Mouse (Mus musculus) embryonic facial prominence, embryonic 14.5 days (tissue): ENCODE measurements around the gene Cfap52. TPM values are rescaled to one million over a fixed set of nuclear protein-coding genes. Genes with fewer than 3 reads are reported as not detected.
A peak's percentile ranks its signal among the peaks of the same experiment; 100 is the strongest.

Experiments used
- ATAC-seq: fragments of 200-750 bp; cut with Nextera tagmentation; 2 replicates; pipeline ENCODE4 v1.8.0; 2017; ENCODE audit warnings: low read depth, moderate number of reproducible peaks, moderate TSS enrichment
- DNase-seq: peaks from one replicate; pipeline ENCODE4 v3.0.0-alpha.2; 2015; ENCODE audit warnings: low spot score
- H3K27ac ChIP-seq: fragments of 300-500 bp; sonication (generic); replicated peaks from 2 replicates; pipeline ENCODE4 v1.5.1; 2014; ENCODE audit warnings: low read depth, mild to moderate bottlenecking, low read length, moderate library complexity
- H3K27me3 ChIP-seq: fragments of 300-500 bp; sonication (generic); replicated peaks from 2 replicates; pipeline ENCODE4 v1.6.1; 2014; ENCODE audit warnings: low read length; ENCODE audit not compliant: control insufficient read depth, insufficient read depth
- H3K36me3 ChIP-seq: fragments of 300-500 bp; sonication (generic); 2 replicates; pipeline ENCODE4 v1.6.1; 2014; ENCODE audit warnings: low read length, mixed read lengths; ENCODE audit not compliant: control insufficient read depth, insufficient read depth
- H3K4me1 ChIP-seq: fragments of 300-500 bp; sonication (generic); 2 replicates; pipeline ENCODE4 v1.6.1; 2014; ENCODE audit warnings: antibody characterized with exemption, low read length; ENCODE audit not compliant: control insufficient read depth, insufficient read depth
- H3K4me2 ChIP-seq: fragments of 300-500 bp; sonication (generic); 2 replicates; pipeline ENCODE4 v1.6.1; 2014; ENCODE audit warnings: low read depth, mild to moderate bottlenecking, low read length, moderate library complexity, mixed read lengths
- H3K4me3 ChIP-seq: fragments of 300-500 bp; sonication (generic); 2 replicates; pipeline ENCODE4 v1.5.1; 2014; ENCODE audit warnings: low read depth, mild to moderate bottlenecking, low read length
- H3K9ac ChIP-seq: fragments of 300-500 bp; sonication (generic); 2 replicates; pipeline ENCODE4 v1.6.1; 2014; ENCODE audit warnings: low read depth, mild to moderate bottlenecking, low read length, moderate library complexity, mixed read lengths
- H3K9me3 ChIP-seq: fragments of 300-500 bp; sonication (generic); 2 replicates; pipeline ENCODE4 v1.6.1; 2016; ENCODE audit warnings: low read length; ENCODE audit not compliant: control insufficient read depth
- WGBS: fragments of 180-500 bp; shearing (Covaris S2); extraction: QIAGEN DNeasy Blood & Tissue Kit; methylation state at CpG from one replicate; pipeline ENCODE4 v1.1.7; 2014; 5-methylcytosine and 5-hydroxymethylcytosine counted together
- polyA plus RNA-seq: library from polyadenylated mRNA; unstranded; fragments of >200 nt; fragmentation: Nextera tagmentation; extraction: Ambion mirVana; gene quantifications from 2 replicates; pipeline ENCODE4 v1.2.1, GENCODE M21; 2014

The Cfap52 gene
- polyA plus RNA-seq, 1 experiment from 2014 or later, result 7.2 TPM

DNA sequence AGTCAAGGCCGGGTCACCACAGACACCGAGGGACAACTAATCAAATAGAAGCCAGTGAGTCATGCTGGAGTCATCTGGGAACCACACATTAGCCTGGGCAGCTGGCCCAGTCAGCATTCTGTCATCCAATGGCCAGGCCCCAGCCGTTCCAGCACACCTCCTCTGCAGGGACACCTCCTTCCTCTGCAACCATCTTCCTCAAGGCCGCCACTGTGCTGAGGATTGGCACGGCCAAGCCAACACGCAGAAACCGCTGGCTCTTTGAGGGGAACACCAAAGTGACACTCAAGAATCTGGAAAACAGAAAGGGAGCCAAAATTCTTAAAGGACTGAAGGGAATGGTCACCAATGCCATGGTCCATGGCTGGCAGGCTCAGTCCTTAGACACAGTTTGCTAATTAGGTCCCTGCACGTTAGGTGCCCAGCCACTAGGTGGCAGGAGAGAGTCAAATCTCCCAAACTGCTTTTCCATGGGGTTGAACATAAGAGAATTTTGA, 68.3 kb downstream of the Cfap52 start:
- Histone ChIP-seq H3K4me2 (no peak overlapping the region), H3K9me3 (no peaks in the 10 kb centered on the region), H3K9ac (no peak overlapping the region), H3K4me3 (no peak overlapping the region), H3K27me3 (no peaks in the 10 kb centered on the region), H3K4me1 (no peaks in the 10 kb centered on the region), H3K36me3 (no peaks in the 10 kb centered on the region), H3K27ac (no peak overlapping the region)
- DNase-seq, result peak; percentile 22
- 55% methylated on average over 8 of the region's 8 CpGs for WGBS
- ATAC-seq, result peak; percentile 62; the same call in 1 of the 2 replicates

DNA sequence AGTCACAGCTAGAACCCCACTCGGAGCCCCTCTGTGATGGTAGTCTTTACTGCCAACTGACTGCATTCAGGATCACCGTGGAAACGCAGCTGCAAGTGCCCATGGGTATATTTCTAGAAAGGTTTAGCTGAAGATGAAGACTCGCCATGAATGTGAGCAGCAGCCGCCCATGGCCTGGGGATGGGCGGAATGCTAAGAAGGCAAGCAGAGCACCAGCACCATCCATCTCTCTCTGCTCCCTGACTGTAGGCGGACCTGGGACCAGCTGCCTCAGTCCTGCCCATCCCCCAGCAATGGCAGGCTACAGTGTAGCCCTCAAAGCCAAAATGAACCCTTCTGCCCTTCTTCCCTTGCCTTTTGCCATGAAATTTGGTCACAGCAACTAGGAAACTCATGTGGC, 69.8 kb downstream of the Cfap52 start:
- H3K9ac ChIP-seq, result no peak overlapping the region
- H3K27me3 ChIP-seq, result no peaks in the 10 kb centered on the region
- no peak overlapping the region for H3K27ac ChIP-seq
- 64% methylated on average over 7 of the region's 7 CpGs for WGBS
- H3K4me1 ChIP-seq, result no peaks in the 10 kb centered on the region
- no peak overlapping the region for H3K4me3 ChIP-seq
- no peaks in the 10 kb centered on the region for H3K9me3 ChIP-seq
- ATAC-seq, result no peak
- DNase-seq, result no peak
- H3K36me3 ChIP-seq, result no peaks in the 10 kb centered on the region
- H3K4me2 ChIP-seq, result no peak overlapping the region

DNA sequence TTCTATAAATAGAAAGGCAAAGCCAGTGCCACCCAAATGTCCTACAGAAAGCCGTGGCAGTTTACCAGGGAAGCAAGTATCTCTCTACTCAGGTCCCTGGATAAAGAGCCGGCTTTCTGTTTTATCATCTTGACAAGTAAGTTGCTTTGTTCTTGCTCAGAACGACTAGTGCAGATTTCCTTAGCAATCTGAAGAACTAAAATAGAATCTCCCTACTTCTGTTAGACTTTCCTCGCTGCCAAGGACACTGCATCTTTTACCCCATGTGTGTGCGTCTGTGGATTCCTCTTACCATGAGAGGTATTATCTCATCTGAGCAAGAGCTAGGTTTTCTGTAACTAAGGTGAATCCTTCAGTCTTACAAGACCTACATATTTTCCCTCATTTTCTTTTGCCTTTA, 76.9 kb downstream of the Cfap52 start:
- no peak for ATAC-seq

DNA sequence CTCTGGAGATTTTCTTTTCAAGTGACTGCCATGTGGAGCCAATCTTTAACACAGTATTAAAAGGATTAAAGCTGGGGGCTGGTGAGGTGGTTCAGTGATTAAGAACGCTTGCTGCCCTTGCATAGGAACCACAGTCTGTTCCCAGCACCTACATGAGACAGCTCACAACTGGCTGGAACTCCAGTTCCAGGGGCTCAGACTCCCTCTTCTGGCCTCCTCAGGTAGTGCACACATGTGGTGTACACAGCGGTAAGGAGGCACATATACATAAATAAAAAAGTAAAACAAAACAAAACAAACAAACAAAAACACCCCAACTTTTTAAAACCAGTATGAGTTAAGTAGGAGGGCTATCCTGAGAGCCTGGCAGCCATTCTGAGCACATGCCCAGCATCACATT, 79.5 kb downstream of the Cfap52 start:
- no peak overlapping the region for H3K27ac ChIP-seq
- no peaks in the 10 kb centered on the region for H3K27me3 ChIP-seq
- H3K36me3 ChIP-seq, result no peaks in the 10 kb centered on the region
- H3K4me2 ChIP-seq, result no peak overlapping the region
- 0 out of 2 replicates have a peak, but pooled peaks cover 4% of the 10 kb centered on the region for H3K9me3 ChIP-seq
- WGBS, result 84% methylated on average over 2 of the region's 2 CpGs
- no peak overlapping the region for H3K4me3 ChIP-seq
- H3K9ac ChIP-seq, result no peak overlapping the region
- H3K4me1 ChIP-seq, result no peaks in the 10 kb centered on the region
- ATAC-seq, result no peak
- DNase-seq, result no peak

More for the DNA sequence above, 76.9 kb downstream of the Cfap52 start:
- no peak for DNase-seq
- no peaks in the 10 kb centered on the region for H3K4me1 ChIP-seq
- H3K4me3 ChIP-seq, result no peak overlapping the region
- no peaks in the 10 kb centered on the region for H3K36me3 ChIP-seq
- H3K9me3 ChIP-seq, result 0 out of 2 replicates have a peak, but pooled peaks cover 4% of the 10 kb centered on the region
- no peak overlapping the region for H3K4me2 ChIP-seq
- WGBS, result 82% methylated on average over 5 of the region's 5 CpGs
- H3K27ac ChIP-seq, result no peak overlapping the region
- no peak overlapping the region for H3K9ac ChIP-seq
- H3K27me3 ChIP-seq, result no peaks in the 10 kb centered on the region

Other genes with a start within 250 kb of the Cfap52 start
- gene Glp2r, start 194.5 kb downstream of the Cfap52 start, polyA plus RNA-seq, result not detected in 2 replicates
- gene Gsg1l2, start 191.0 kb downstream of the Cfap52 start, polyA plus RNA-seq, result not detected in 2 replicates
- 16.2 and 23.0 TPM in 2 replicates for gene Dhrs7c, start 167.5 kb downstream of the Cfap52 start, polyA plus RNA-seq
- gene Usp43, start 43.5 kb downstream of the Cfap52 start, polyA plus RNA-seq, result 2.3 and 2.4 TPM in 2 replicates
- gene Stx8, start 542 bp upstream of the Cfap52 start, polyA plus RNA-seq, result 57.5 and 58.9 TPM in 2 replicates